8 mouse cellular contexts compared by ENCODE assay signal in genomic region chr10:42307980-42308686, GRCm38 (mm10). TPM values are rescaled to one million over a fixed set of nuclear protein-coding genes. Genes with fewer than 3 reads are reported as not detected.
DNase-seq lines count a peak whose midpoint lies in the region; ATAC-seq and TF ChIP-seq lines count a peak whose summit lies in the region.

No protein-coding gene starts in this region.

- peak overlapping the region in 1 of 2 experiments; percentile 23; a peak in 1 of 4 replicates for H3K4me3 ChIP-seq in ES-E14 (ENCODE audit: insufficient read depth in 1 of 2, low read depth in 1 of 2, low read length in 2 of 2, poor library complexity in 1 of 2, severe bottlenecking in 1 of 2)
- peak overlapping the region; percentile 24 for H3K4me3 ChIP-seq in forebrain, postnatal 0 days (ENCODE audit: low read depth, low read length)
- peak overlapping the region; percentile 54 for H3K4me3 ChIP-seq in layer of hippocampus, adult 2 months
- peak overlapping the region; percentile 55 for H3K4me3 ChIP-seq in lung, adult 2 months (replicated peaks; ENCODE audit: extremely low read depth, low read depth, low read length)

- no peak for TF ChIP-seq POLR2A in lung, adult 2 months (IDR thresholded peaks at IDR 0.05; ENCODE audit: borderline replicate concordance, extremely low read depth, low read depth, low read length)

- peak overlapping the region; percentile 45 for H3K4me2 ChIP-seq in forebrain, postnatal 0 days (ENCODE audit: low read depth)

- H3K27me3 ChIP-seq in forebrain, postnatal 0 days (ENCODE audit: insufficient read depth, low read length) = no peaks in the 10 kb centered on the region

- TF ChIP-seq CTCF in forebrain, postnatal 0 days (IDR thresholded peaks at IDR 0.05; ENCODE audit: low read depth) = peak; percentile 96
- TF ChIP-seq CTCF in layer of hippocampus, adult 2 months (conservative IDR thresholded peaks at IDR 0.05) = peak; percentile 95
- peak; percentile 91 for TF ChIP-seq CTCF in lung, adult 2 months (IDR thresholded peaks at IDR 0.05; ENCODE audit: insufficient read depth, low read length)

- intact Hi-C loops in heart, postnatal 36 days (cut with DNase I) = loop anchor here (1.0 to 2.0 kb wide), 2 partner anchors 329 to 427 kb away; no protein-coding TSS in a partner anchor

- peak; percentile 76 for DNase-seq in ES-E14 (ENCODE audit: low read depth, low spot score)
- peak; percentile 39 for DNase-seq in cerebellum, adult 11-12 months
- DNase-seq in forebrain, postnatal 0 days = peak; percentile 94
- peak; percentile 72 to 81 for DNase-seq in heart, postnatal 36 days
- DNase-seq in layer of hippocampus, adult 2 months (ENCODE audit: low spot score in 2 of 2) = peak; percentile 74 to 90
- DNase-seq in lung, adult 2 months = peak; percentile 65
- DNase-seq in ovary, adult 18-20 months (ENCODE audit: low spot score) = peak; percentile 62
- peak; percentile 71 for DNase-seq in thymus, postnatal 0 days (ENCODE audit: low spot score)

- no peaks in the 10 kb centered on the region for H3K4me1 ChIP-seq in ES-E14 (ENCODE audit: control insufficient read depth in 2 of 2, insufficient read depth in 2 of 2, low read length in 2 of 2, poor library complexity in 1 of 2)
- H3K4me1 ChIP-seq in forebrain, postnatal 0 days (ENCODE audit: insufficient read depth) = no peaks in the 10 kb centered on the region
- H3K4me1 ChIP-seq in lung, adult 2 months (ENCODE audit: control insufficient read depth, insufficient read depth, low read length) = no peaks in the 10 kb centered on the region

- ATAC-seq in forebrain, postnatal 0 days = peak; percentile 88

- in situ Hi-C loops in ES-E14 (cut with MboI; ENCODE audit: low sequenced_read_pairs in 2 of 2, unreplicated experiment in 2 of 2) = loop anchor here (10.0 to 25.0 kb wide), 3 partner anchors 277 to 429 kb away; partner anchors contain the start of genes Nr2e1 (in 1 of the 2) and Ostm1 (in 1 of the 2)

- H3K36me3 ChIP-seq in ES-E14 (ENCODE audit: control insufficient read depth, insufficient read depth, low read length, poor library complexity, severe bottlenecking) = peaks cover under 1% of the 10 kb centered on the region; the same call in 1 of the 2 replicates
- H3K36me3 ChIP-seq in forebrain, postnatal 0 days (ENCODE audit: insufficient read depth) = no peaks in the 10 kb centered on the region

- H3K9ac ChIP-seq in ES-E14 (ENCODE audit: insufficient read depth, low read depth, low read length, poor library complexity, severe bottlenecking) = no peak overlapping the region; the same call in 1 of the 2 replicates
- H3K9ac ChIP-seq in forebrain, postnatal 0 days = peak overlapping the region; percentile 10; the same call in 1 of the 2 replicates

- 3% methylated on average over 20 of the region's 20 CpGs for WGBS in forebrain, postnatal 0 days
- 10% methylated on average over 20 of the region's 20 CpGs for WGBS in lung, adult 2 months

- H3K9me3 ChIP-seq in ES-E14 (ENCODE audit: control insufficient read depth, insufficient read depth, low read depth, low read length) = no peaks in the 10 kb centered on the region
- no peaks in the 10 kb centered on the region for H3K9me3 ChIP-seq in forebrain, postnatal 0 days (ENCODE audit: low read length)

- no peak overlapping the region for H3K27ac ChIP-seq in ES-E14 (ENCODE audit: insufficient read depth, low read depth, low read length, poor library complexity, severe bottlenecking)
- no peak overlapping the region for H3K27ac ChIP-seq in forebrain, postnatal 0 days (ENCODE audit: low read depth, low read length)
- H3K27ac ChIP-seq in layer of hippocampus, adult 2 months = no peak overlapping the region

TF ChIP-seq in ES-E14, 5 proteins besides CTCF, POLR2A, EP300 and RAD21:
- TF ChIP-seq CHD2 (IDR thresholded peaks at IDR 0.05; ENCODE audit: low read depth, low read length) (no peak), ZNF384 (IDR thresholded peaks at IDR 0.05; ENCODE audit: low read depth, low read length) (no peak), ZC3H11A (IDR thresholded peaks at IDR 0.05; ENCODE audit: borderline replicate concordance, low read depth, low read length) (peak; percentile 97), MAFK (IDR thresholded peaks at IDR 0.05; ENCODE audit: insufficient read depth, low read depth, low read length) (peak; percentile 66; the same call in 1 of the 2 replicates), HCFC1 (IDR thresholded peaks at IDR 0.05; ENCODE audit: borderline replicate concordance, insufficient read depth, low read length) (no peak)

RNA-seq across cellular contexts. Expression of gene Foxo3, which starts 31.6 kb away (rescaled TPM):
- total RNA-seq in ES-E14 (2012; rRNA removed) = 20.7 and 27.1 TPM in 2 replicates
- total RNA-seq in forebrain, postnatal 0 days (2014; rRNA removed) = 24.2 and 29.1 TPM in 2 replicates
- 6.4 and 6.5 TPM in 2 replicates for polyA plus RNA-seq in forebrain, postnatal 0 days (2015; fragmentation: Nextera tagmentation; extraction: Ambion mirVana)
- total RNA-seq in heart, postnatal 36 days (2021) = 100 to 1,000 TPM in 1 of 2 experiments, 10 to 100 TPM in 1; 86.1 to 111 TPM
- 10 to 100 TPM; 47.5 to 53.2 TPM for total RNA-seq in layer of hippocampus, adult 2 months (2021)
- 49.3 and 79.9 TPM in 2 replicates for polyA plus RNA-seq in lung, adult 2 months (2012; rRNA removed)
- polyA plus RNA-seq in thymus, postnatal 0 days (2015; fragmentation: Nextera tagmentation; extraction: Ambion mirVana) = 12.1 and 14.0 TPM in 2 replicates

Comparison
In these comparisons a context has a peak if more than half of its experiments do, and no peak if none do; other contexts are left out.
1. DNase-seq: peak in every context shown above with its lines; median percentile 94 in forebrain, postnatal 0 days; 82 in layer of hippocampus, adult 2 months; 76 in heart, postnatal 36 days; 76 in ES-E14; 71 in thymus, postnatal 0 days; 65 in lung, adult 2 months; 62 in ovary, adult 18-20 months; 39 in cerebellum, adult 11-12 months.